In the genomic region with DNA sequence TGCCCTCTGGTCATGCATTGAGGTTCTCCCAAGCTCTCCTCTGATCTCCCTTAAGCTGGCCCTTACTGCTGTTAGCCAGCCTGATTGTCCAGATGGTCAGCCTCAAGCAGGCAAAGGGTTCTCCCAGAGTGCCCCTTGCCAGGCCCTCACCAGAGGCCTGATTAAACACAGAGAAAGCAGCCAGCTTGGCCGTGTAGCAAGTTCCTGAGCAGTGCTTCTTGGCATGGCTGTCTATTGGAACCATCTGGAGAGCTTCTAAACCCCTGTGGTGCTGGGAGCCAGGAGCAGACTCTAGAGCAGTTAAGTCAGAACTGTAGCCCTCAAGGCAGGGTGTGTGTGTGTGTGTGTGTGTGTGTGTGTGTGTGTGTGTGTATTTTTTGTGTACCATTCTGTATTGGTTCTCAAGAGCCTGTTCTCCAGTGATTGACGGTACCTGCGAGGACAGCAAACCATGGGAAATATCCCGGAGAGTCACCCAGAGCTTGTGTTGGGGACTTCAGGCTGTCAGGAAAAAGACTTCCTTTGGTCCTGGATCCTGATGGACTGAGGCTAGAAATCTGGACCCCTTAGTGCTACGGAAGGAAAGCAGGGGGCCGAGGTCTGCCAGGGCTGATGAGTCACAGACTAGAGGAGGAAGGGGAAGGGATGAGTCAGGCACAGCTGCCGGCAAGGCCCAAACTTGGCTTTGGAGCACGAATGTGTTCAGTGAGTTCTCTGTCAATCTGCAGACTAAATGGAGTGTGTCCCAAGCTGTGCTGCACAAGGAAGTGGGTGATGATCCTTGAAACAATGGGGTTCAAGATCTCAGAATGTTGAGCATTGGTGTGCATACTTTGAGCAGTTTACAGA, we compare ENCODE assay signal across 1 mouse cellular context.
TF ChIP-seq lines count a peak whose summit lies in the region.

No protein-coding gene starts in this region.

TF ChIP-seq in CH12.LX, 34 proteins besides CTCF, POLR2A, EP300 and RAD21 (continued from another document):
- TF ChIP-seq UBTF (IDR thresholded peaks at IDR 0.05; ENCODE audit: low read depth, low read length) (no peak), MAFK (IDR thresholded peaks at IDR 0.05; ENCODE audit: insufficient replicate concordance, low read length) (no peak), POLR2AphosphoS2 (IDR thresholded peaks at IDR 0.05; ENCODE audit: low read depth, low read length) (no peak), ZKSCAN1 (IDR thresholded peaks at IDR 0.05; ENCODE audit: borderline replicate concordance, low read depth, low read length) (no peak), ELF1 (IDR thresholded peaks at IDR 0.05; ENCODE audit: low read depth, low read length) (0 out of 2 replicates have a peak, but pooled peaks have one; percentile 29), CHD1 (IDR thresholded peaks at IDR 0.05; ENCODE audit: low read depth, low read length) (no peak), ZMIZ1 (IDR thresholded peaks at IDR 0.05; ENCODE audit: low read depth, low read length) (no peak)
TF ChIP-seq in CH12.LX: peak in this region for 4.
